Mouse (Mus musculus): ENCODE results near the gene Perp. TPM values are rescaled to one million over a fixed set of nuclear protein-coding genes. Genes with fewer than 3 reads are reported as not detected.
A peak's percentile ranks its signal among the peaks of the same experiment; 100 is the strongest.

Perp gene
- polyA plus RNA-seq, 1 experiment from 2014 or later: 51.9 TPM

DNA sequence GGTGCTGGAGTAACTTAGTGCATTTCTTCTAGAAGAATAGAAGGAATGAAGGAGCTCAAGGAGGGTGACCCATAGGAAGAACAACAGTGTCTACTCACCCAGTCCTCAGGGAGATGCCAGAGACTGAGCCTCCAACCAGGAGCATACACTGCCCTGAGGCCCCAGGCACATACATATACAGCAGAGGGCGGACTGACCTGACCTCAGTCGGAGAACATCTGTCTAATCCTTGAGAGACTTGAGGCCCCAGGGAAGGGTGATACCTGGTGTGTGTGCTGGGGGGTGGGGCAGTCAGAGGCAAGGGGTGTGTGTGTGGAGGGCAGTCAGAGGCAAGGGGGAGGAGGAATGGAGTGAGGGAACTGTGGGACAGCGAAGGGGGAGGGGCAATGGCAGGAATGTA, 14.8 kb downstream of the Perp start:
- Histone ChIP-seq H3K4me2 (ENCODE audit: low read depth, low read length) (no peak overlapping the region), H3K4me1 (replicated peaks; ENCODE audit: control insufficient read depth, insufficient read depth, low read length) (no peaks in the 10 kb centered on the region; the same call in 1 of the 2 replicates), H3K36me3 (ENCODE audit: control insufficient read depth, insufficient read depth, low read length) (no peaks in the 10 kb centered on the region), H3K27ac (ENCODE audit: low read length) (no peak overlapping the region), H3K9me3 (ENCODE audit: control insufficient read depth, low read length) (no peaks in the 10 kb centered on the region), H3K9ac (ENCODE audit: low read length) (no peak overlapping the region), H3K4me3 (ENCODE audit: low read length) (no peak overlapping the region), H3K27me3 (ENCODE audit: control insufficient read depth, insufficient read depth, low read depth, low read length) (no peaks in the 10 kb centered on the region)
- ATAC-seq (ENCODE audit: low read depth): no peak
- 40% methylated on average over 3 of the region's 3 CpGs for WGBS

DNA sequence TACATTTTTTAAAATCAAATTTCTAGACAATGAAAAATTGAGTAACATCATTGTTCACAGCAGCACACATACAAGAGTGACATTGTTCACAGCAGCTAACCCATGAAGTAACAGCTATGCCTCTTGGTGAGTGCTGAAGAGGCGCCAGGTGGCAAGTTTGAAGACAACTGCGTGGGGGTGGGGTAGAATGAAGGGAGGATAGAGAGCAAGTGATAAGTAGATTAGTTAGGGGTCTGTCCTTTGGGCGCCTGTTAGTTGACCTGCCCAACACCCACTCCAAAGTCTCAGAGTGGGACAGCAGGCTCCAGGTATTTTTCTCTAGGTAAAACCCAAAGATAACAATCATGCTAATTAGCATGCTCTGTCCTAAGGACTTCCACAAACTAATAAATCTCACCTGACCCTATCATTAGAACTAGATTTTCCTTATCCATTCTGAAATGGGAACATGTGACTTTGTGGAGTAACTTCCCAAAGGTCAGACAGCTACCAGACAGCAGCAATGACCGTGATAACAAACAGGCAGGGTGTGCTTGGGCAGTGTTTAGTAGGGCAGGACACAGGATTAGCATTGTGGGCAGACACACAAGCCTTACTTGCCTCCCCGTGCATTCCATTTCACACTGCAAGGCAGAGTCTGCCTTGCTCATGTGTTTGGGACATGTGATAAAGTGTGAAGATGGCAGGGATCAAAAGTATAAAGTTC, 15.5 kb downstream of the Perp start:
- Histone ChIP-seq H3K4me1 (replicated peaks; ENCODE audit: control insufficient read depth, insufficient read depth, low read length) (no peaks in the 10 kb centered on the region; the same call in 1 of the 2 replicates), H3K9me3 (ENCODE audit: control insufficient read depth, low read length) (no peaks in the 10 kb centered on the region), H3K4me2 (ENCODE audit: low read depth, low read length) (no peak overlapping the region), H3K27me3 (ENCODE audit: control insufficient read depth, insufficient read depth, low read depth, low read length) (no peaks in the 10 kb centered on the region), H3K9ac (ENCODE audit: low read length) (no peak overlapping the region), H3K36me3 (ENCODE audit: control insufficient read depth, insufficient read depth, low read length) (no peaks in the 10 kb centered on the region), H3K27ac (ENCODE audit: low read length) (no peak overlapping the region), H3K4me3 (ENCODE audit: low read length) (no peak overlapping the region)
- ATAC-seq (ENCODE audit: low read depth): no peak
- WGBS: 41% methylated on average over 5 of the region's 5 CpGs

DNA sequence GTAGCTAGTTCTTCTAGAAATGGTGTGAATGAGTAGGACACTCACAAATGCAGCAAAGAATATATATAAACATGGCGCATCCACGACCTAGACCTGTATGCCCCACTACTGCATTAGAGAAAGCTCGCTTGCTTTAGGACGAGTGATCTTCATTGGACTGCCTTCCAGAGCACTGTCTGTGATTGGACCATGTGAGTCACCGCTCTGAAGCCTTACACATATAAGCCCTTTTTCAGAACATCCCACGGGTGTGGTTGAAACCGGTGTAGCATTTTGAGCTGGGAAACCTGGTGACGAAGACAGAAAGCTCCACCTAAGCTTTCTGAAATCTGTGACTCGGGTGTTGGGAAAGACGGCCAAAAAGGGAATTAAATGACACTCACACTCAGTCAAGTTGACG, 16.0 kb downstream of the Perp start:
- no peak overlapping the region for H3K9ac ChIP-seq (ENCODE audit: low read length)
- H3K4me1 ChIP-seq (replicated peaks; ENCODE audit: control insufficient read depth, insufficient read depth, low read length): no peaks in the 10 kb centered on the region; the same call in 1 of the 2 replicates
- no peak overlapping the region for H3K4me3 ChIP-seq (ENCODE audit: low read length)
- H3K27ac ChIP-seq (ENCODE audit: low read length): no peak overlapping the region
- H3K4me2 ChIP-seq (ENCODE audit: low read depth, low read length): no peak overlapping the region
- H3K27me3 ChIP-seq (ENCODE audit: control insufficient read depth, insufficient read depth, low read depth, low read length): no peaks in the 10 kb centered on the region
- WGBS: 77% methylated on average over 11 of the region's 11 CpGs
- no peaks in the 10 kb centered on the region for H3K9me3 ChIP-seq (ENCODE audit: control insufficient read depth, low read length)
- H3K36me3 ChIP-seq (ENCODE audit: control insufficient read depth, insufficient read depth, low read length): no peaks in the 10 kb centered on the region
- ATAC-seq (ENCODE audit: low read depth): no peak

DNA sequence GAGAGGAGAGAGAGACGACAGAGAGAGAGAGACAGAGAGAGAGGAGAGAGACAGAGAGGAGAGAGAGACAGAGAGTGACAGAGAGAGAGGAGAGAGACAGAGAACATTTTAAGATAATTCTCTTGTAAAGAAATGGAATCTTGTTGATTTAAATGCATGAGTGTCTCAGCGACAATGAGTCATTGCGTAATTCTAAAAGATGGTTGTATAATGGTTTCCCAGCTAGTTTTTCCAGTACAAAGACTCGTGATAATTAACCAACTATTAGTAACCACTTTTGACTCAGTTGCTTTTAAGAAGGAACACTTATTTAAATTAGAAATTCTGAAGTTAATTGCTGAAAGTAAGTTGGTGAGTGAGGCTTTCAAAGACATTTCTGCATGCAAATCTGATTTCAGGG, 16.6 kb downstream of the Perp start:
- H3K4me2 ChIP-seq (ENCODE audit: low read depth, low read length): no peak overlapping the region
- H3K4me3 ChIP-seq (ENCODE audit: low read length): no peak overlapping the region
- no peaks in the 10 kb centered on the region for H3K27me3 ChIP-seq (ENCODE audit: control insufficient read depth, insufficient read depth, low read depth, low read length)
- H3K9me3 ChIP-seq (ENCODE audit: control insufficient read depth, low read length): no peaks in the 10 kb centered on the region
- WGBS: 65% methylated on average over 4 of the region's 4 CpGs
- H3K27ac ChIP-seq (ENCODE audit: low read length): no peak overlapping the region
- no peak for ATAC-seq (ENCODE audit: low read depth)
- no peak overlapping the region for H3K9ac ChIP-seq (ENCODE audit: low read length)
- H3K36me3 ChIP-seq (ENCODE audit: control insufficient read depth, insufficient read depth, low read length): no peaks in the 10 kb centered on the region
- no peaks in the 10 kb centered on the region; the same call in 1 of the 2 replicates for H3K4me1 ChIP-seq (replicated peaks; ENCODE audit: control insufficient read depth, insufficient read depth, low read length)

DNA sequence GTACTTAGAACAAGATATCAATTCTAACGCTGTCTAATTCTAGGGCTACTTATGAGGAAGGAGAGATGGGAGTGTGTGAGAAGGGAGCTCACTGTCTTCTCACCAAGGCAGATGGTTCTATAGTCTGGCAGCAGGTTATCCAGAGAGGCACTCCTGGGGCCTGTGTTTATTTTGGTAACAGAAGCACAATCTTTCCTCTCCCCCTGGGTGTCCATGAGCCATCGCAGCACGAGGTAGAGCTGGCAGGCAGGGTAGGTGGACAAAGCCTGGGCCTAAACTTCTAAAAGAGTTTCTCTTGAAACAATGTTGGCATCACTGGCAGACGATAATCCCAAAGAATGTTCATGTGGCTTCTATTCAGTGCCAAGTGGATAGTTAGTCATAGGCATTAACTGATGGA, 18.5 kb downstream of the Perp start:
- no peak overlapping the region for H3K9ac ChIP-seq (ENCODE audit: low read length)
- no peaks in the 10 kb centered on the region; the same call in 1 of the 2 replicates for H3K4me1 ChIP-seq (replicated peaks; ENCODE audit: control insufficient read depth, insufficient read depth, low read length)
- WGBS: 53% methylated on average over 4 of the region's 4 CpGs
- no peak overlapping the region for H3K4me3 ChIP-seq (ENCODE audit: low read length)
- no peaks in the 10 kb centered on the region for H3K27me3 ChIP-seq (ENCODE audit: control insufficient read depth, insufficient read depth, low read depth, low read length)
- no peak overlapping the region for H3K27ac ChIP-seq (ENCODE audit: low read length)
- no peaks in the 10 kb centered on the region for H3K9me3 ChIP-seq (ENCODE audit: control insufficient read depth, low read length)
- no peak overlapping the region for H3K4me2 ChIP-seq (ENCODE audit: low read depth, low read length)
- no peak for ATAC-seq (ENCODE audit: low read depth)
- H3K36me3 ChIP-seq (ENCODE audit: control insufficient read depth, insufficient read depth, low read length): no peaks in the 10 kb centered on the region

DNA sequence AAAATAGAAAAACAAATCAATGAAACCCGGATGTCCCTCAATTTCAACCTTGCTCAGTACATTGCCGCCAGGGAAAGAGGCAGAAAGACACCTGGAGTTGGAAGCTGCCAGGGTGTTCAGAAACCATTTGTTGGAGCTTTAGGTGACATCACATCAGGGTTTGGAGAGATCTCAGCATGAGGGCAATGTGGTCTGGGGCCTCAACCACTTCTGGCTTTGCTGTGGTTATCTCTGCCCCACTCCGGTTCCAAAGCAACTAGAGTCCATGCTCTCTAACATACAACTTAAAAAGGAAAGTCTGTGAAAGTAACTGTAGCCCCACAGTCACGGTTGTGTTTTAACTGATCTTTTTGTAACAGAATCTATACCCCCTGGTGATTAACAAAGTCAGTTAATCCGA, 19.9 kb downstream of the Perp start:
- Histone ChIP-seq H3K4me2 (ENCODE audit: low read depth, low read length) (no peak overlapping the region), H3K9ac (ENCODE audit: low read length) (no peak overlapping the region), H3K27ac (ENCODE audit: low read length) (no peak overlapping the region), H3K36me3 (ENCODE audit: control insufficient read depth, insufficient read depth, low read length) (no peaks in the 10 kb centered on the region), H3K4me1 (replicated peaks; ENCODE audit: control insufficient read depth, insufficient read depth, low read length) (no peaks in the 10 kb centered on the region; the same call in 1 of the 2 replicates), H3K4me3 (ENCODE audit: low read length) (no peak overlapping the region), H3K27me3 (ENCODE audit: control insufficient read depth, insufficient read depth, low read depth, low read length) (no peaks in the 10 kb centered on the region), H3K9me3 (ENCODE audit: control insufficient read depth, low read length) (no peaks in the 10 kb centered on the region)
- WGBS: 59% methylated on average over 5 of the region's 5 CpGs
- no peak for ATAC-seq (ENCODE audit: low read depth)

DNA sequence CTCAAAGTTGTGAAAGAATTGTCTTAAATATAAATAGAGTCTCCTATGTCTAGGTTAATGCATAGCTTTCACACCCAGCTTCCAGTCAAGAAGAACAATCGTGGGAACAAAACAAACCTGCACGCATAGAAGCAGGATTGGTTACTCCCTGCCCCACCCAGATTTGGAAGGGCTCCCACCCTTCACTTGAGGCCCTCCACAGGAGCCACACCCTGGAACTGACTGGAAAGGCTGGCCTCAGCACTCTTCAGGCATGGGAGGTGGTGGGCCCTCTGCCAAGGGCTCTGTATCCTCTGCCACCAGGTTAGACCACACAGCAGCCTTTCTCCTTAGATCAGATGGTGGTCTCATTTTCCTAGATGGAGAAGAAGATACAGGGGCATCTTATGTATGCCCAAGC, 26.2 kb downstream of the Perp start:
- no peaks in the 10 kb centered on the region for H3K27me3 ChIP-seq (ENCODE audit: control insufficient read depth, insufficient read depth, low read depth, low read length)
- no peak overlapping the region for H3K9ac ChIP-seq (ENCODE audit: low read length)
- peaks cover 3% of the 10 kb centered on the region; the same call in 1 of the 2 replicates for H3K4me1 ChIP-seq (replicated peaks; ENCODE audit: control insufficient read depth, insufficient read depth, low read length)
- no peaks in the 10 kb centered on the region for H3K9me3 ChIP-seq (ENCODE audit: control insufficient read depth, low read length)
- H3K36me3 ChIP-seq (ENCODE audit: control insufficient read depth, insufficient read depth, low read length): no peaks in the 10 kb centered on the region
- H3K4me2 ChIP-seq (ENCODE audit: low read depth, low read length): no peak overlapping the region
- peak; percentile 78 for ATAC-seq (ENCODE audit: low read depth)
- 72% methylated on average over 2 of the region's 2 CpGs for WGBS
- no peak overlapping the region for H3K27ac ChIP-seq (ENCODE audit: low read length)
- no peak overlapping the region for H3K4me3 ChIP-seq (ENCODE audit: low read length)

DNA sequence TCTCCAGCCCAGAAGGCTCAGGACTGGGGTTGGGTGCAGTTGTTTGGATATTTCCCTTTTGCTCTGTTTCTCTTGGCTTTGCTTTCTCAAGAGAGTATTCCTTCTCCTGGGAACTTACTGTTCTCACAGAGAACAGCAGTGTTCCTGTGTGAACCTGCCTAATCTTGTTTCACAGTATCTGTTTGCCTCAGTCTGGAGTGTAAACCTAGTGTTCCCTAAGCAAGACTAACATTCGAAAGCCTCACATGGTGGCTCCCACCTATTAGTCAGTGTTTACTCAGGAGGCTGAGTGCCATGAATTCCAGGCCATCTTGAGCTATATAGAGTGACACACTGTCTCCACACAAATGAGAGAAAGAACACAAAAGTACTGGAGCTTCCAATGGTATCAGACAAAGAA, 31.4 kb downstream of the Perp start:
- peaks cover 7% of the 10 kb centered on the region; the same call in 1 of the 2 replicates for H3K4me1 ChIP-seq (replicated peaks; ENCODE audit: control insufficient read depth, insufficient read depth, low read length)
- H3K27me3 ChIP-seq (ENCODE audit: control insufficient read depth, insufficient read depth, low read depth, low read length): no peaks in the 10 kb centered on the region
- H3K36me3 ChIP-seq (ENCODE audit: control insufficient read depth, insufficient read depth, low read length): no peaks in the 10 kb centered on the region
- peak; percentile 75 for ATAC-seq (ENCODE audit: low read depth)
- no peak overlapping the region for H3K4me2 ChIP-seq (ENCODE audit: low read depth, low read length)
- no peak overlapping the region for H3K4me3 ChIP-seq (ENCODE audit: low read length)
- H3K9me3 ChIP-seq (ENCODE audit: control insufficient read depth, low read length): no peaks in the 10 kb centered on the region
- WGBS: 15% methylated on average over 1 of the region's 1 CpGs
- peak overlapping the region; percentile 20 for H3K27ac ChIP-seq (ENCODE audit: low read length)
- no peak overlapping the region for H3K9ac ChIP-seq (ENCODE audit: low read length)

DNA sequence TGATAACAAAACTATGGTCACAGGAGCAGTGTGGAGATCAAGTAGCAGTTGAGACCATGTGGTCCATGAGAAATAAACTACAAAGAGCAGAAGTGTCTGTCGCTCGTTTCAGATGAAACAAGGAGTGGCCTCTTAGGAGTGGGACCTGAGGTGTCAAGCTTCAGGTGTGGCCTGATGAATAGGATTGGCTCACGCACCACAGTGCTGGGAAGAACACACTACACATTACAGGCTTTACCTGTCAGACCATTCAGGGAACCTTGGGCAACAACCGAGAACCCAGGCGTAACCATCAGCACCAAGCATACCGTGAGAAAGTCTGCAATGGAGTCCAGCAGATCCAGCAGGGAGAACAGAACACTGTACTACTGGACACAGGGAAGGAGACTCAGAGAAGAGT, 33.3 kb downstream of the Perp start:
- Histone ChIP-seq H3K4me3 (ENCODE audit: low read length) (no peak overlapping the region), H3K9me3 (ENCODE audit: control insufficient read depth, low read length) (no peaks in the 10 kb centered on the region), H3K4me1 (replicated peaks; ENCODE audit: control insufficient read depth, insufficient read depth, low read length) (peaks cover 7% of the 10 kb centered on the region; the same call in 1 of the 2 replicates), H3K36me3 (ENCODE audit: control insufficient read depth, insufficient read depth, low read length) (no peaks in the 10 kb centered on the region), H3K9ac (ENCODE audit: low read length) (no peak overlapping the region), H3K27ac (ENCODE audit: low read length) (no peak overlapping the region), H3K4me2 (ENCODE audit: low read depth, low read length) (no peak overlapping the region), H3K27me3 (ENCODE audit: control insufficient read depth, insufficient read depth, low read depth, low read length) (no peaks in the 10 kb centered on the region)
- WGBS: 67% methylated on average over 6 of the region's 6 CpGs
- ATAC-seq (ENCODE audit: low read depth): no peak

Measured in lung, embryonic 16.5 days (tissue).